Mouse (Mus musculus): ENCODE results near the gene Vmn2r8. TPM values are rescaled to one million over a fixed set of nuclear protein-coding genes. Genes with fewer than 3 reads are reported as not detected.
"Not testable (repeated sequence)": the region's sequence is repeated elsewhere in the genome, so short reads cannot be mapped to it uniquely, and the experiment has no call there.

Gene Vmn2r8
- not detected in 2 replicates for polyA plus RNA-seq (2015; fragmentation: Nextera tagmentation; extraction: Ambion mirVana)

DNA sequence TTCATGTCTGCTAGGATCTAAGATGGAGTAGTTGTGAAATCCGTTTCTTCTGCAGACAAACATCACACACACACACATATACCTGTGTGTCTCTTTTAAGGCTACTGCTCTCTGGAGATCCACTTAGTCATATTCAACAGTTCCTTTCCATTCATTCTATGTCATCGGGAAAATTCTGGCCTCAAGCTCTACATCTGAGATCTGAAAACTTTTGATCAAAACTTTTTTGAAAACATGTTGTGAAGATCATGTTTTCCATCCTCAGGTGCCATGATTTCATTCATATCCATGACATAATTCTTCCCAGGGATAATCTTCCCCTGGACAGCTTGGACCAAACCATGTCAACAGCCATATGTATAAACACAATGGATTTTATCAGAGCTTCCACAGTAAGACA lies at the start of gene Vmn2r8:
Gene Vmn2r8 (minus strand): TSS at position 101 of the 400 bp plus-strand sequence.
- H3K27ac ChIP-seq (ENCODE audit: low read depth, low read length); H3K4me3 ChIP-seq (ENCODE audit: low read depth, low read length); H3K36me3 ChIP-seq (ENCODE audit: control insufficient read depth, insufficient read depth); H3K27me3 ChIP-seq (replicated peaks; ENCODE audit: control insufficient read depth, insufficient read depth, low read length); H3K9me3 ChIP-seq (ENCODE audit: control insufficient read depth); H3K4me1 ChIP-seq (replicated peaks; ENCODE audit: control insufficient read depth, insufficient read depth, low read length); H3K4me2 ChIP-seq (replicated peaks; ENCODE audit: low read depth); ATAC-seq; H3K9ac ChIP-seq (ENCODE audit: low read depth, low read length): not testable (repeated sequence)
- WGBS = 79% methylated on average over 2 of the region's 2 CpGs

DNA sequence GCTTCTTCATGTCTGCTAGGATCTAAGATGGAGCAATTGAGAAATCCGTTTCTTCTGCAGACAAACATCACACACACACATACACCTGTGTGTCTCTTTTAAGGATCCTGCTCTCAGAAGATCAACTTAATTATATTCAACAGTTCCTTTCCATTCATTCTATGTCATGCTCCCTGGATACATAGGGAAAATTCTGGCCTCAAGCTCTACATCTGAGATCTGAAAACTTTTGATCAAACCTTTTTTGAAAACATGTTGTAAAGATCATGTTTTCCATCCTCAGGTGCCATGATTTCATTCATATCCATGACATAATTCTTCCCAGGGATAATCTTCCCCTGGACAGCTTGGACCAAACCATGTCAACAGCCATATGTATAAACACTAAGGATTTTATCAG lies 43.9 kb upstream of the Vmn2r8 start, which contains the start of gene Vmn2r9:
Gene Vmn2r9 (minus strand): TSS at position 101 of the 400 bp plus-strand sequence.
- H3K9me3 ChIP-seq (ENCODE audit: control insufficient read depth); H3K4me1 ChIP-seq (replicated peaks; ENCODE audit: control insufficient read depth, insufficient read depth, low read length); H3K9ac ChIP-seq (ENCODE audit: low read depth, low read length); ATAC-seq; H3K27me3 ChIP-seq (replicated peaks; ENCODE audit: control insufficient read depth, insufficient read depth, low read length); H3K27ac ChIP-seq (ENCODE audit: low read depth, low read length); H3K36me3 ChIP-seq (ENCODE audit: control insufficient read depth, insufficient read depth); H3K4me3 ChIP-seq (ENCODE audit: low read depth, low read length); H3K4me2 ChIP-seq (replicated peaks; ENCODE audit: low read depth): not testable (repeated sequence)
- WGBS = 68% methylated on average over 1 of the region's 1 CpGs

DNA sequence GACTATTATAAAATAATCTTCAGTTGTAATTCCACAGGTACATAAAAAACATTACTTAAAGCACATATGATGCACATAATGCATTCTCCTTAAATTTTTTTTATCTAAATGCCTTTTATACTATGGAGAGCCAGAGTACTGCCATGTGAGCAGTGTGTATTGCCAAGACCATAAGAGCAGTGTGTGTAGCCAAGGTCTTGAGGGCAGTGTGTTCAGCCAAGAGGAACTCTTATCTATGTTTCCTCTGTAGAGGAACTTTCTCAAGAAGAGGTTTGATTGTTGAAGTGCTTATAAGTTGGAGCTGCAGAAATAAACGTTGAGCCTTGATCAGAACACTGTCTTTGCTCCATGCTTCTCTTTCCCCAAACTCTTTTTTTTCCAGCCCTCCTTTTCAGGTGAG lies 40.8 kb upstream of the Vmn2r8 start:
- TF ChIP-seq CTCF (IDR thresholded peaks at IDR 0.05; ENCODE audit: low read depth) = no peak
- no peaks in the 10 kb centered on the region for H3K36me3 ChIP-seq (ENCODE audit: control insufficient read depth, insufficient read depth)
- H3K9me3 ChIP-seq (ENCODE audit: control insufficient read depth) = no peaks in the 10 kb centered on the region
- H3K4me3 ChIP-seq (ENCODE audit: low read depth, low read length) = no peak overlapping the region
- no peak for ATAC-seq
- H3K27me3 ChIP-seq (replicated peaks; ENCODE audit: control insufficient read depth, insufficient read depth, low read length) = no peaks in the 10 kb centered on the region
- H3K9ac ChIP-seq (ENCODE audit: low read depth, low read length) = no peak overlapping the region
- no peaks in the 10 kb centered on the region for H3K4me1 ChIP-seq (replicated peaks; ENCODE audit: control insufficient read depth, insufficient read depth, low read length)
- H3K27ac ChIP-seq (ENCODE audit: low read depth, low read length) = no peak overlapping the region
- H3K4me2 ChIP-seq (replicated peaks; ENCODE audit: low read depth) = no peak overlapping the region
- WGBS = 20% methylated on average over 1 of the region's 1 CpGs

DNA sequence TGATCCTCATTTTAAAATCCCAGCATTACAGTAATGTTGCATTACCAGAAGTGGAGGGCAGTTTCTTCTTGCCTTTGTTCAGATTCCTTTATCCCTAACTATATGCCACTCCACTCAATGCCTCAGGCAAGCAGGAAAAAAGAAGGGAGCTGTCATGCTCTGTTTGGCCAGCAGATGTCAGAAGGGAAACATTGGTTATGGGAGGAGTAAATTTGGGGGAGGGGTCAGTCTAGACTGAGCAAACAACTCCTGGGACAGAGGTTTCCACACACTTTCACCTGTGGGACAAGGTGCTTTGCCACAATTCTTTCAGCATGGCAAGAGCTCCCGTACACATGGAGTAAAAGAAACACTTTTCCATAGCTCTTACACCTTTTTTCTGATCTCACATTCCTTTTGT lies 27.5 kb upstream of the Vmn2r8 start:
- Histone ChIP-seq H3K27me3 (replicated peaks; ENCODE audit: control insufficient read depth, insufficient read depth, low read length) (no peaks in the 10 kb centered on the region), H3K36me3 (ENCODE audit: control insufficient read depth, insufficient read depth) (no peaks in the 10 kb centered on the region), H3K9ac (ENCODE audit: low read depth, low read length) (no peak overlapping the region), H3K4me1 (replicated peaks; ENCODE audit: control insufficient read depth, insufficient read depth, low read length) (no peaks in the 10 kb centered on the region), H3K4me3 (ENCODE audit: low read depth, low read length) (no peak overlapping the region), H3K4me2 (replicated peaks; ENCODE audit: low read depth) (no peak overlapping the region), H3K27ac (ENCODE audit: low read depth, low read length) (no peak overlapping the region), H3K9me3 (ENCODE audit: control insufficient read depth) (no peaks in the 10 kb centered on the region)
- ATAC-seq = no peak
- 71% methylated on average over 1 of the region's 1 CpGs for WGBS
- peak; percentile 60 for TF ChIP-seq CTCF (IDR thresholded peaks at IDR 0.05; ENCODE audit: low read depth)

DNA sequence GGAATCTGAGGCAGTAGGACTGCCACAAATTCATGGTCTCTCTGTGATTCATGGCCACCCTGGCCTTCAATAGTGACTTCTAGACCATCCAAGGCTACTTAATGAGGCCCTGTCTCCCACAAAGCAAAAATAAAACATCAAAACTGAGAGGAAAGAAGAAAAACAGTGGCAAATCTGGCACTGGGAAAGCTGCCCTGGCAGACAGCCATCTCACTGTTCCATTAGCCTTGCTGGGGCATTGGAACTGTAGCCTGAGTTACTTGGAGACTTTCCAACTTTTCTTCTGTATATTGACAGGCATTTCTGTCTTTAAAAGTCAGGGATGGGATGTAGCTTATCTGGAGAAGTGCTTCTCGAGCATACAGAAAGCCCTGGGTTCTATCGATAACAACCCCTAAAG lies 14.6 kb upstream of the Vmn2r8 start:
- 78% methylated on average over 2 of the region's 2 CpGs for WGBS
- Histone ChIP-seq H3K4me2 (replicated peaks; ENCODE audit: low read depth) (no peak overlapping the region), H3K9ac (ENCODE audit: low read depth, low read length) (no peak overlapping the region), H3K4me3 (ENCODE audit: low read depth, low read length) (no peak overlapping the region), H3K36me3 (ENCODE audit: control insufficient read depth, insufficient read depth) (no peaks in the 10 kb centered on the region), H3K27ac (ENCODE audit: low read depth, low read length) (no peak overlapping the region), H3K9me3 (ENCODE audit: control insufficient read depth) (no peaks in the 10 kb centered on the region), H3K27me3 (replicated peaks; ENCODE audit: control insufficient read depth, insufficient read depth, low read length) (no peaks in the 10 kb centered on the region), H3K4me1 (replicated peaks; ENCODE audit: control insufficient read depth, insufficient read depth, low read length) (no peaks in the 10 kb centered on the region)
- no peak for TF ChIP-seq CTCF (IDR thresholded peaks at IDR 0.05; ENCODE audit: low read depth)
- ATAC-seq = no peak

DNA sequence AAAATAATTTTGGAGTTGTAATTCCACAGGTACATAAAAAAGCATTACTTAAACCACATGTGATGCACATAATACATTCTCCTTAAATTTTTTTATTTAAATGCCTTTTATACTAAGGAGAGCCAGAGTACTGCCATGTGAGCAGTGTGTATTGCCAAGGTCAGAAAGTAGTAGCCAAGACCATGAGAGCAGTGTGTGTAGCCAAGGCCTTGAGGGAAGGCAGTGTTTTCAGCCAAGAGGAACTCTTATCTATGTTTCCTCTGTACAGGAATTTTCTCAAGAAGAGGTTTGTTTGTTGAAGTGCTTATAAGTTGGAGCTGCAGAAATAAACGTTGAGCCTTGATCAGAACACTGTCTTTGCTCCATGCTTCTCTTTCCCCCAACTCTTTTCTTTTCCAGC lies 5.0 kb downstream of the Vmn2r8 start:
- ATAC-seq = no peak
- Histone ChIP-seq H3K4me2 (replicated peaks; ENCODE audit: low read depth) (no peak overlapping the region), H3K4me3 (ENCODE audit: low read depth, low read length) (no peak overlapping the region), H3K36me3 (ENCODE audit: control insufficient read depth, insufficient read depth) (no peaks in the 10 kb centered on the region), H3K9me3 (ENCODE audit: control insufficient read depth) (no peaks in the 10 kb centered on the region), H3K27ac (ENCODE audit: low read depth, low read length) (no peak overlapping the region), H3K4me1 (replicated peaks; ENCODE audit: control insufficient read depth, insufficient read depth, low read length) (no peaks in the 10 kb centered on the region), H3K9ac (ENCODE audit: low read depth, low read length) (no peak overlapping the region), H3K27me3 (replicated peaks; ENCODE audit: control insufficient read depth, insufficient read depth, low read length) (no peaks in the 10 kb centered on the region)
- no peak for TF ChIP-seq CTCF (IDR thresholded peaks at IDR 0.05; ENCODE audit: low read depth)
- WGBS = 28% methylated on average over 1 of the region's 1 CpGs

DNA sequence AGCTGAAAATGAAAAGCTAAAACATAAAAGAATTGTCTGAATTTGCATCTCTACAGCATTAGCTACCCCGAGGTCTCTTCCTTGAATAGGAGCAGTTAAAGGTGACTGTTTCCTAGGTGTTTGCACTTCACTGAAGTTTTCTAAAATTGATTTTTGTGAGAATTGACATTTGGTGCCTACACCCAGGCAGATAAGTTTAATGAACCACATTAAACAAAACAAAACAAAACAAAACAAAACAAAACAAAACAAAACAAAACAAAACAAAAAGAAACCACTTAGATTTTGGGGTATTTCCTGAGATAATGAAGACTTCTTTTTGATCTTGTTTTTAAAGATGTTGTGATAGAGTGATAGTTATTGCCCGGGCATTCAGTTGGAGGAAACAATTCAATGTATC lies 13.4 kb downstream of the Vmn2r8 start, which contains the start of gene Tmed11:
Gene Tmed11 (minus strand): TSS at position 101 of the 400 bp plus-strand sequence.
- not testable (repeated sequence) for H3K9ac ChIP-seq (ENCODE audit: low read depth, low read length); H3K4me3 ChIP-seq (ENCODE audit: low read depth, low read length); H3K4me1 ChIP-seq (replicated peaks; ENCODE audit: control insufficient read depth, insufficient read depth, low read length); H3K36me3 ChIP-seq (ENCODE audit: control insufficient read depth, insufficient read depth); ATAC-seq; H3K27me3 ChIP-seq (replicated peaks; ENCODE audit: control insufficient read depth, insufficient read depth, low read length); H3K27ac ChIP-seq (ENCODE audit: low read depth, low read length); H3K4me2 ChIP-seq (replicated peaks; ENCODE audit: low read depth); H3K9me3 ChIP-seq (ENCODE audit: control insufficient read depth)
- 63% methylated on average over 2 of the region's 2 CpGs for WGBS
